Mouse (Mus musculus) liver, embryonic 12.5 days (tissue): ENCODE results near the gene Gm20662. TPM values are rescaled to one million over a fixed set of nuclear protein-coding genes. Genes with fewer than 3 reads are reported as not detected.

Experiments
- ATAC-seq: fragments of 200-750 bp; cut with Nextera tagmentation; 2 replicates; pipeline ENCODE4 v1.8.0; 2017; ENCODE audit warnings: moderate number of reproducible peaks, mild to moderate bottlenecking, moderate library complexity
- H3K27ac ChIP-seq: fragments of 300-500 bp; sonication (generic); 2 replicates; pipeline ENCODE4 v1.5.1; 2016; ENCODE audit warnings: mild to moderate bottlenecking
- H3K27me3 ChIP-seq: fragments of 300-500 bp; sonication (generic); replicated peaks from 2 replicates; pipeline ENCODE4 v1.6.1; 2016; ENCODE audit warnings: mild to moderate bottlenecking, moderate library complexity
- H3K36me3 ChIP-seq: fragments of 300-500 bp; sonication (generic); 2 replicates; pipeline ENCODE4 v1.6.1; 2016; ENCODE audit warnings: mild to moderate bottlenecking, moderate library complexity
- H3K4me1 ChIP-seq: fragments of 300-500 bp; sonication (generic); 2 replicates; pipeline ENCODE4 v1.6.1; 2016
- H3K4me2 ChIP-seq: fragments of 300-500 bp; sonication (generic); 2 replicates; pipeline ENCODE4 v1.6.1; 2016; ENCODE audit warnings: mild to moderate bottlenecking, moderate library complexity
- H3K4me3 ChIP-seq: fragments of 300-500 bp; sonication (generic); 2 replicates; pipeline ENCODE4 v1.5.1; 2016; ENCODE audit warnings: mild to moderate bottlenecking, moderate library complexity
- H3K9ac ChIP-seq: fragments of 300-500 bp; sonication (generic); 2 replicates; pipeline ENCODE4 v1.6.1; 2016; ENCODE audit warnings: mild to moderate bottlenecking, moderate library complexity
- H3K9me3 ChIP-seq: fragments of 300-500 bp; sonication (generic); replicated peaks from 2 replicates; pipeline ENCODE4 v1.6.1; 2016; ENCODE audit warnings: mild to moderate bottlenecking, moderate library complexity
- WGBS: fragments of 180-500 bp; shearing (Covaris S2); methylation state at CpG from one replicate; pipeline ENCODE4 v1.1.7; 2016; ENCODE audit not compliant: insufficient replicate concordance; 5-methylcytosine and 5-hydroxymethylcytosine counted together
- polyA plus RNA-seq: library from polyadenylated mRNA; unstranded; fragments of >200 nt; fragmentation: Nextera tagmentation; extraction: Ambion mirVana; gene quantifications from 2 replicates; pipeline ENCODE4 v1.2.1, GENCODE M21; 2016

Gene Gm20662
- polyA plus RNA-seq, 1 experiment from 2014 or later, result 0.75 TPM

DNA sequence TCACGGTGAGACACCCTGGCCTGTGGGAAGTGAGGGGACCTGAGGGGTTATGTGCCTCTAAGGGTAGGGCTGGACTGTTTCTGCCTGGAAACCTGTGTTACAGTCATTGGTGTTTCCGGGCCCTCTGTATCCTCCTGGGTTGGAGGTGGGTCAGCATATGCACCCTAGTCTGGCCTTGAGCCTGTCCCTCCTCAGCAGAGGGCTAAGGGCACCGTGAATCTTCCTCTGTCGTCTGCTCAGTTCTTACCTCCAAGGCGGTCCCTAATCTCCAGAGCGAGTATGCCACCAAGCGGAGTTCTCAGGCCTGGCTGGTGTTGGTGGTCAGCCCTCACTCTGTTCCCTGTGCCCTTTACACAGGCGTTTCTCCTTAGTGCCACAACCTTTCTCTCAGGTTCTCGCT, 33.2 kb upstream of the Gm20662 start:
- H3K9me3 ChIP-seq, result no peaks in the 10 kb centered on the region
- peak overlapping the region; percentile 54; the same call in 1 of the 2 replicates for H3K27ac ChIP-seq
- peaks cover 94% of the 10 kb centered on the region for H3K36me3 ChIP-seq
- no peak for ATAC-seq
- no peak overlapping the region for H3K4me2 ChIP-seq
- WGBS, result 90% methylated on average over 9 of the region's 9 CpGs
- H3K4me1 ChIP-seq, result peaks cover 26% of the 10 kb centered on the region
- no peak overlapping the region for H3K4me3 ChIP-seq
- no peak overlapping the region for H3K9ac ChIP-seq
- no peaks in the 10 kb centered on the region for H3K27me3 ChIP-seq

DNA sequence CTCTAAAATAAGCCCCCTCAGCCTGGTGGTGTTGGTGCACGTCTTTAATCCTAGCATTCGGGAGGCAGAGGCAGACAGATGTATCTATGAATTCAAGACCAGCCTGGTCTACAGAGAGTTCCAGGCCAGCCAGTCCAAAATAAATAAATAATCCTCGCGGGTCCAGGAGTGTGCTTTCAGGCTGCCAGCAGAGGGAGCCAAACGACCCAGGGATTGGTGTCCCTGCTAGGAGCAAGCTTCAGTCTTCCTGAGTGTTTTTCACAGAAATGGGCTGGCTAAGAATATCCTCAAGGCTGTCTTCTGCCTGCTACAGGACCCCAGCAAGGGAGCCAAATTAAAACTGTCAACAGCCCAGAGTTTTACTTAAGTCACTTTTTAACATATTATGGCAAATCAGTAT, 32.4 kb upstream of the Gm20662 start:
- Histone ChIP-seq H3K4me2 (no peak overlapping the region), H3K4me3 (no peak overlapping the region), H3K9me3 (no peaks in the 10 kb centered on the region), H3K27me3 (no peaks in the 10 kb centered on the region), H3K4me1 (peaks cover 26% of the 10 kb centered on the region), H3K9ac (peak overlapping the region; percentile 3; the same call in 1 of the 2 replicates), H3K27ac (peak overlapping the region; percentile 66), H3K36me3 (peaks cover 94% of the 10 kb centered on the region)
- ATAC-seq, result peak; percentile 62
- WGBS, result 12% methylated on average over 5 of the region's 5 CpGs

DNA sequence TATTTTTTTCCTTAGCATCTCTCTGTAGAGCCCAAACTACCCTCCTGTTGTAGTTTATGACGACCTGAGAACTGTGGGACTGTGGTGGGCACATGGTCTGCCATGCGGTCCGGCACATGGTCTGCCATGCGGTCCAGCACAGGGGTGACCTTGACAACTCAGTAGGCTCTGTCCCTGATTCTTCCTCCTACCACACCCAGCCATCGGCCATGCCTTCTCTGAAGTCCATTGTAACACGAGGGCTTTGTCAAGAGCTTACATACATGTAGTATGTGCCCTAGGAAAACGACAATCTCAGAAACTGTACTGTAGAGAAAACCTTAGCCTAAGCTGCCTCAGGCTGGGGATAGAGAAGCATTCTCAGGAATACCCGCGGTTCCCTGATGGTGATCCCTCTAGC, 31.5 kb upstream of the Gm20662 start:
- ATAC-seq, result no peak
- Histone ChIP-seq H3K27me3 (no peaks in the 10 kb centered on the region), H3K4me2 (no peak overlapping the region), H3K9ac (0 out of 2 replicates have a peak overlapping the region, but pooled peaks have one; percentile 3), H3K4me1 (peaks cover 28% of the 10 kb centered on the region), H3K36me3 (peaks cover 94% of the 10 kb centered on the region), H3K27ac (peak overlapping the region; percentile 66; the same call in 1 of the 2 replicates), H3K9me3 (no peaks in the 10 kb centered on the region), H3K4me3 (no peak overlapping the region)
- WGBS, result 88% methylated on average over 9 of the region's 9 CpGs

DNA sequence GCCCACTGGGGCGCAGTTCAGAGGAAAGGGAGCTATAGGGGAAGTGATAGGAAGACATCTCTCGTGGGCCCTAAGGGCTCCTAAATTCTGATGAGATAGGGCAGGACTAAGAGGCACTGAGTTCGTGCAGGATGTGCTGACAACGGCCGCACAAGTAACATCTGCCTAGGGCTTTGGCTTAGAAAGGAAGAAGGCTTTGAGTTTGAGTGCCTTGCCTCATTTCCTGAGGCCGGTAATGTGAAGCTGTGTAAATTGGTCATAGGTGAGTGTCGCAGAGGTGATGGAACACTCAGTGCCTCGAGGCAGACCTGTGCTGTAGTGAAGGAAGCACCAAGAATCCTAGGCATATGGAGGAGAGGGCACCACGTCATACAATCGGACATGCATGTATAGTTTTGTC, 29.5 kb upstream of the Gm20662 start:
- Histone ChIP-seq H3K4me1 (peaks cover 48% of the 10 kb centered on the region), H3K27ac (peak overlapping the region; percentile 17; the same call in 1 of the 2 replicates), H3K4me2 (no peak overlapping the region), H3K9ac (peak overlapping the region; percentile 20; the same call in 1 of the 2 replicates), H3K27me3 (no peaks in the 10 kb centered on the region), H3K36me3 (peaks cover 90% of the 10 kb centered on the region), H3K9me3 (no peaks in the 10 kb centered on the region), H3K4me3 (no peak overlapping the region)
- 58% methylated on average over 10 of the region's 10 CpGs for WGBS
- ATAC-seq, result no peak

- Histone ChIP-seq H3K9me3 (no peaks in the 10 kb centered on the region), H3K4me3 (no peak overlapping the region), H3K4me1 (peaks cover 56% of the 10 kb centered on the region), H3K27me3 (no peaks in the 10 kb centered on the region), H3K4me2 (no peak overlapping the region), H3K27ac (no peak overlapping the region; the same call in 1 of the 2 replicates), H3K36me3 (peaks cover 83% of the 10 kb centered on the region), H3K9ac (no peak overlapping the region)
- WGBS, result 80% methylated on average over 6 of the region's 6 CpGs
- ATAC-seq, result no peak
Measured at GRCm38 (mm10) chr9:107967437-107967836, 28.7 kb upstream of the Gm20662 start.

DNA sequence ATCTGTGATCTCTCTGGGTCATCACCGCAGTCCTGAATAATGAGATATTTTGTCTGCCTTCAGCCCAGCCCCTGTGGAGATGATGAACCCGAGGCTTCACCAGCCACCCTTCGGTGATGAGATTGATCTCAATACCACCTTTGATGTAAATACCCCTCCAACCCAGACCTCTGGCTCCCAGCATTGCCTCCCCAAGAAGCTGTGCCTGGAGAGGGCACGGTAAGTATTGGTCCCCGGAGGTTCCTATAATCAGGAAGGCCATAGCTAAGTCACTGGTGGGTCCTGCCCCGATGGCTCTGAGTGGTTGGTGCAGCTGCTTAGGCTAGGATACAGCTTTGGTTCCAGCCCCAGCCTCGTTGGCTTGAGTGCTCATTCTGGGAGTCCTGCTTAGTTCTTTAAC, 27.6 kb upstream of the Gm20662 start:
- Histone ChIP-seq H3K36me3 (peaks cover 72% of the 10 kb centered on the region), H3K9me3 (no peaks in the 10 kb centered on the region), H3K27me3 (no peaks in the 10 kb centered on the region), H3K4me1 (peaks cover 67% of the 10 kb centered on the region), H3K27ac (no peak overlapping the region), H3K4me3 (no peak overlapping the region), H3K4me2 (no peak overlapping the region), H3K9ac (no peak overlapping the region)
- 84% methylated on average over 7 of the region's 7 CpGs for WGBS
- no peak for ATAC-seq

DNA sequence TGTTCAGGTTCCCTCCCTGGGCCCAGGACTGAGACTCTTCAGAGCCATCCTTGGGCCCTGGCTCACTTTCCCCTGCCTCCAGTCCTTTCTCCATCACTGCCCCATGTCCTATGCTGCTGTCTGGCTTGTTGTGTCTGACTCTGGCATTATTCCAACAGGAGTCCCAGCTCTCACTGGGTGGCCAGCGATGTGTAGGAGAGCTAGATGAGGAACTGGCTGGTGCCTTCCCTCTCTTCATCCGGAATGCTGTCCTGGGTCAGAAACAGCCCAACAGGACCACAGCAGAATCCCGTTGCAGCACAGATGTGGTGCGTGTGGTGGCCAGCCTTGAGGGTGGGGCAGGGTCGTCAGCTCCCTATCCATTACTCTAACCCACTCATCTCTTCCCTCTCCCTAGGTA, 25.8 kb upstream of the Gm20662 start:
- Histone ChIP-seq H3K27me3 (no peaks in the 10 kb centered on the region), H3K36me3 (peaks cover 56% of the 10 kb centered on the region), H3K9me3 (no peaks in the 10 kb centered on the region), H3K4me2 (no peak overlapping the region), H3K4me1 (peaks cover 67% of the 10 kb centered on the region), H3K4me3 (no peak overlapping the region), H3K27ac (peak overlapping the region; percentile 98), H3K9ac (no peak overlapping the region)
- 85% methylated on average over 5 of the region's 5 CpGs for WGBS
- no peak for ATAC-seq

- no peaks in the 10 kb centered on the region for H3K9me3 ChIP-seq
- peak overlapping the region; percentile 98 for H3K27ac ChIP-seq
- ATAC-seq, result peak; percentile 83
- peaks cover 69% of the 10 kb centered on the region for H3K4me1 ChIP-seq
- peak overlapping the region; percentile 64 for H3K9ac ChIP-seq
- H3K4me2 ChIP-seq, result peak overlapping the region; percentile 54
- 0 out of 2 replicates have a peak overlapping the region, but pooled peaks have one; percentile 0 for H3K4me3 ChIP-seq
- 23% methylated on average over 8 of the region's 8 CpGs for WGBS
- peaks cover 48% of the 10 kb centered on the region for H3K36me3 ChIP-seq
- no peaks in the 10 kb centered on the region for H3K27me3 ChIP-seq
Measured at GRCm38 (mm10) chr9:107971690-107972541, 24.2 kb upstream of the Gm20662 start.

- peaks cover 50% of the 10 kb centered on the region for H3K36me3 ChIP-seq
- no peaks in the 10 kb centered on the region for H3K27me3 ChIP-seq
- H3K9ac ChIP-seq, result peak overlapping the region; percentile 87
- peak; percentile 82 for ATAC-seq
- H3K4me2 ChIP-seq, result peak overlapping the region; percentile 94
- no peaks in the 10 kb centered on the region for H3K9me3 ChIP-seq
- peak overlapping the region; percentile 79 for H3K4me3 ChIP-seq
- peak overlapping the region; percentile 98 for H3K27ac ChIP-seq
- peaks cover 93% of the 10 kb centered on the region for H3K4me1 ChIP-seq
- 10% methylated on average over 10 of the region's 10 CpGs for WGBS
Measured at GRCm38 (mm10) chr9:107974491-107975171, 21.5 kb upstream of the Gm20662 start.

DNA sequence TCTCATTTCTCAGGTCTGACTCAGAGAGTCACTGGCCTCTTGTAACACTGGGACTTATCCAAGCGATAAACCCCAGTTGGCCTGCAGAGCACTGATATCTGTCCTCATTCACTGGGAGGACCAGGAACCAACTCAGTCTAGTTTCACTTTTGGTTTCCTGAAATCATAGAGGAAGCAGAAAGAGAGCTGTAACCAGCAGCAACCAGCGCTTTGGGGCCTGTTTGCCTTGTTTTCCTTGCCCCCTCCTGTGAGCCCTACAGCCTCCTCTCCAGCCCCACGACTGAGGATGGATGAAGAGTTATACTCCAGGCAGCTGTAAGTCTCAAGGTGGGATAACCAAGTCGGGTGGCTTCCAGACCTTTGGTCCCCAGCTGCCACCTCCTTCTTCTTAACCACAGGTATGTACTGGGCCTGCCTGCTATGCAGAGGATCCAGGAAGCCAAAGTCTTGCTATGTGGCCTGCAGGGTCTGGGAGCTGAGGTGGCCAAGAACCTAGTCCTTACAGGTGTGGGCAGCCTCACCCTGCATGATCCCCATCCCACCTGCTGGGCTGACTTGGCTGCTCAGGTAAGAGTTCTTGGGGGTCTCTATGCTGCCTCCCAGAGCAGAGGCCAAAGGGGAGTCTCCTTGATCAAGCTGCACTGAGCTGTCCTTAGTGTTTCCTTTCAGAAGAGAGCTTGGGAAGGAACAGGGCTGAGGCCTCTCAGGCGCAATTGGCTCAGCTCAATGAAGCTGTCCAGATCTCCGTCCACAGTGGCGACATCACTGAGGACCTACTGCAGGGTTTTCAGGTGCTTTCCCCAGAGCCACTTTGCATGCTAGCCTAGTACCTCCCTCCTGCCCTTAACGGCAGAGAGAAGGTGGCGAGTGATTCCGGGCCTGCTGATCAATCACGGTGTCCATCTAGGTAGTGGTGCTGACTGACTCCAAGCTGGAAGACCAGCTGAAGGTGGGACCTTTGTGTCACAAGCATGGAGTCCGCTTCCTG, 20.5 kb upstream of the Gm20662 start, which contains the start of gene Uba7:
Gene Uba7, plus strand, starts transcription at position 107 of the 988 bp plus-strand sequence.
- peaks cover 93% of the 10 kb centered on the region for H3K4me1 ChIP-seq
- peak within 1 kb of the TSS; percentile 79 for H3K4me3 ChIP-seq
- H3K27me3 ChIP-seq, result no peaks in the 10 kb centered on the region
- peak within 1 kb of the TSS; percentile 98 for H3K27ac ChIP-seq
- ATAC-seq, result peak; percentile 83
- peaks cover 50% of the 10 kb centered on the region for H3K36me3 ChIP-seq
- peak within 1 kb of the TSS; percentile 87 for H3K9ac ChIP-seq
- H3K9me3 ChIP-seq, result no peaks in the 10 kb centered on the region
- 43% methylated on average over 12 of the region's 12 CpGs for WGBS
- peak within 1 kb of the TSS; percentile 94 for H3K4me2 ChIP-seq

DNA sequence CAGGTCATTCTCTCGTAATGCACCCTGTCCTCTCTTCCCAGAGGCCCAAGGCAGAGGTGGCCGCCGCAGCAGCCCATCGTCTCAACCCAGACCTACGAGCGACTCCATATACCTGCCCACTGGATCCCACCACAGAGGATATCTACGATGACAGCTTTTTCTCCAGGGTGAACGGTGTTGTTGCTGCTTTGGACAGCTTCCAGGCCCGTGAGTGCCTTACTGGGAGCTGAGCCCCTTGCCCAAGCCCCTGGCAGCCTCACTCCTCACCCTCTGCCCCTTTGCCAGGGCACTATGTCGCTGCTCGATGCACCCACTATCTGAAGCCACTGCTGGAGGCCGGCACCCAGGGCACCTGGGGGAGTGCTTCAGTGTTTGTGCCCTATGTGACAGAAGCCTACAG, 17.3 kb upstream of the Gm20662 start:
- WGBS, result 90% methylated on average over 12 of the region's 12 CpGs
- Histone ChIP-seq H3K27me3 (no peaks in the 10 kb centered on the region), H3K36me3 (peaks cover 75% of the 10 kb centered on the region), H3K27ac (peak overlapping the region; percentile 98; the same call in 1 of the 2 replicates), H3K4me1 (peaks cover 93% of the 10 kb centered on the region), H3K9me3 (no peaks in the 10 kb centered on the region), H3K4me2 (peak overlapping the region; percentile 12; the same call in 1 of the 2 replicates), H3K4me3 (no peak overlapping the region), H3K9ac (peak overlapping the region; percentile 17; the same call in 1 of the 2 replicates)
- no peak for ATAC-seq
